Comparison of ENCODE assay signal across 8 mouse cellular contexts in genomic region chr13:84222682-84222992, GRCm38 (mm10). TPM values are rescaled to one million over a fixed set of nuclear protein-coding genes. Genes with fewer than 3 reads are reported as not detected.
DNase-seq lines count a peak whose midpoint lies in the region; ATAC-seq and TF ChIP-seq lines count a peak whose summit lies in the region.

No protein-coding gene starts in this region.

- TF ChIP-seq CTCF in intestine, postnatal 0 days (IDR thresholded peaks at IDR 0.05; ENCODE audit: low read depth), result no peak

- H3K27me3 ChIP-seq in lung, embryonic 16.5 days (ENCODE audit: control insufficient read depth, insufficient read depth, low read depth, low read length), result no peaks in the 10 kb centered on the region
- H3K27me3 ChIP-seq in embryonic facial prominence, embryonic 14.5 days (replicated peaks; ENCODE audit: control insufficient read depth, insufficient read depth, low read length), result no peaks in the 10 kb centered on the region
- no peaks in the 10 kb centered on the region for H3K27me3 ChIP-seq in intestine, postnatal 0 days (replicated peaks; ENCODE audit: control insufficient read depth, insufficient read depth, low read length)
- no peaks in the 10 kb centered on the region for H3K27me3 ChIP-seq in neural tube, embryonic 15.5 days (replicated peaks)

- peak overlapping the region; percentile 68 for H3K27ac ChIP-seq in lung, embryonic 16.5 days (ENCODE audit: low read length)
- peak overlapping the region; percentile 66; the same call in 1 of the 2 replicates for H3K27ac ChIP-seq in embryonic facial prominence, embryonic 14.5 days (replicated peaks; ENCODE audit: low read depth, low read length)
- H3K27ac ChIP-seq in intestine, postnatal 0 days (ENCODE audit: low read depth, low read length), result peak overlapping the region; percentile 87
- H3K27ac ChIP-seq in neural tube, embryonic 15.5 days (replicated peaks), result peak overlapping the region; percentile 87

- peaks cover 8% of the 10 kb centered on the region for H3K4me1 ChIP-seq in lung, embryonic 16.5 days (replicated peaks; ENCODE audit: control insufficient read depth, insufficient read depth, low read length)
- peaks cover 8% of the 10 kb centered on the region for H3K4me1 ChIP-seq in embryonic facial prominence, embryonic 14.5 days (ENCODE audit: control insufficient read depth, insufficient read depth, low read length)
- H3K4me1 ChIP-seq in intestine, postnatal 0 days (replicated peaks; ENCODE audit: control insufficient read depth, insufficient read depth, low read length), result peaks cover 6% of the 10 kb centered on the region
- peaks cover 32% of the 10 kb centered on the region for H3K4me1 ChIP-seq in neural tube, embryonic 15.5 days

- peak overlapping the region; percentile 87 for H3K9ac ChIP-seq in lung, embryonic 16.5 days (ENCODE audit: low read length)
- H3K9ac ChIP-seq in embryonic facial prominence, embryonic 14.5 days (ENCODE audit: low read depth, low read length), result peak overlapping the region; percentile 77
- H3K9ac ChIP-seq in intestine, postnatal 0 days (ENCODE audit: low read depth, low read length), result peak overlapping the region; percentile 67
- H3K9ac ChIP-seq in neural tube, embryonic 15.5 days (replicated peaks), result peak overlapping the region; percentile 80

- ATAC-seq in lung, embryonic 16.5 days (ENCODE audit: low read depth), result no peak
- no peak for ATAC-seq in embryonic facial prominence, embryonic 14.5 days (ENCODE audit: low read depth)
- no peak for ATAC-seq in intestine, postnatal 0 days
- ATAC-seq in neural tube, embryonic 15.5 days (ENCODE audit: low FRiP score), result no peak

- peak overlapping the region; percentile 73 for H3K4me3 ChIP-seq in lung, embryonic 16.5 days (ENCODE audit: low read length)
- peak overlapping the region; percentile 67 for H3K4me3 ChIP-seq in embryonic facial prominence, embryonic 14.5 days (ENCODE audit: low read depth, low read length)
- H3K4me3 ChIP-seq in intestine, postnatal 0 days (ENCODE audit: low read depth, low read length), result peak overlapping the region; percentile 78
- peak overlapping the region; percentile 81 for H3K4me3 ChIP-seq in neural tube, embryonic 15.5 days (replicated peaks)

- H3K36me3 ChIP-seq in lung, embryonic 16.5 days (ENCODE audit: control insufficient read depth, insufficient read depth, low read length), result no peaks in the 10 kb centered on the region
- 0 out of 2 replicates have a peak, but pooled peaks cover under 1% of the 10 kb centered on the region for H3K36me3 ChIP-seq in embryonic facial prominence, embryonic 14.5 days (ENCODE audit: control insufficient read depth, insufficient read depth, low read length)
- no peaks in the 10 kb centered on the region for H3K36me3 ChIP-seq in intestine, postnatal 0 days (ENCODE audit: control insufficient read depth, insufficient read depth)
- no peaks in the 10 kb centered on the region for H3K36me3 ChIP-seq in neural tube, embryonic 15.5 days

- no peaks in the 10 kb centered on the region for H3K9me3 ChIP-seq in lung, embryonic 16.5 days (ENCODE audit: control insufficient read depth, low read length)
- H3K9me3 ChIP-seq in embryonic facial prominence, embryonic 14.5 days (ENCODE audit: control insufficient read depth, low read length), result no peaks in the 10 kb centered on the region
- H3K9me3 ChIP-seq in intestine, postnatal 0 days (ENCODE audit: control insufficient read depth), result no peaks in the 10 kb centered on the region
- H3K9me3 ChIP-seq in neural tube, embryonic 15.5 days (replicated peaks), result no peaks in the 10 kb centered on the region

- DNase-seq in lung, postnatal 36 days, result no peak
- no peak for DNase-seq in embryonic facial prominence, embryonic 14.5 days (ENCODE audit: low spot score)
- no peak for DNase-seq in urinary bladder, postnatal 10 days (ENCODE audit: low spot score)
- DNase-seq in gastrocnemius, postnatal 4 days (ENCODE audit: low spot score in 2 of 2), result no peak
- DNase-seq in layer of hippocampus, adult 9-10 months (ENCODE audit: low spot score), result no peak

- WGBS in lung, embryonic 16.5 days, result 3% methylated on average over 10 of the region's 10 CpGs
- 2% methylated on average over 10 of the region's 10 CpGs for WGBS in embryonic facial prominence, embryonic 14.5 days
- WGBS in intestine, postnatal 0 days, result 1% methylated on average over 10 of the region's 10 CpGs
- WGBS in neural tube, embryonic 15.5 days, result 2% methylated on average over 10 of the region's 10 CpGs

- H3K4me2 ChIP-seq in lung, embryonic 16.5 days (ENCODE audit: low read depth, low read length), result peak overlapping the region; percentile 82
- peak overlapping the region; percentile 86 for H3K4me2 ChIP-seq in embryonic facial prominence, embryonic 14.5 days (ENCODE audit: low read depth, low read length)
- H3K4me2 ChIP-seq in intestine, postnatal 0 days (replicated peaks; ENCODE audit: low read depth), result peak overlapping the region; percentile 78
- peak overlapping the region; percentile 91 for H3K4me2 ChIP-seq in neural tube, embryonic 15.5 days

RNA-seq across cellular contexts. Expression of gene Tmem161b, which starts 0.5 kb away (rescaled TPM):
- 12.4 and 14.6 TPM in 2 replicates for polyA plus RNA-seq in lung, embryonic 16.5 days (2015; fragmentation: Nextera tagmentation; extraction: Ambion mirVana)
- 10.0 and 13.0 TPM in 2 replicates for polyA plus RNA-seq in embryonic facial prominence, embryonic 14.5 days (2014; fragmentation: Nextera tagmentation; extraction: Ambion mirVana)
- polyA plus RNA-seq in intestine, postnatal 0 days (2015; fragmentation: Nextera tagmentation; extraction: Ambion mirVana), result 42.8 and 47.4 TPM in 2 replicates
- 25.1 and 26.7 TPM in 2 replicates for polyA plus RNA-seq in neural tube, embryonic 15.5 days (2015; fragmentation: Nextera tagmentation; extraction: Ambion mirVana)
- 10 to 100 TPM in 1 of 2 experiments, 1 to 10 TPM in 1; 9.3 to 11.4 TPM for total RNA-seq in gastrocnemius, postnatal 4 days (2021)
